Mouse (Mus musculus): ENCODE data around the gene Afm.

The Afm gene

DNA sequence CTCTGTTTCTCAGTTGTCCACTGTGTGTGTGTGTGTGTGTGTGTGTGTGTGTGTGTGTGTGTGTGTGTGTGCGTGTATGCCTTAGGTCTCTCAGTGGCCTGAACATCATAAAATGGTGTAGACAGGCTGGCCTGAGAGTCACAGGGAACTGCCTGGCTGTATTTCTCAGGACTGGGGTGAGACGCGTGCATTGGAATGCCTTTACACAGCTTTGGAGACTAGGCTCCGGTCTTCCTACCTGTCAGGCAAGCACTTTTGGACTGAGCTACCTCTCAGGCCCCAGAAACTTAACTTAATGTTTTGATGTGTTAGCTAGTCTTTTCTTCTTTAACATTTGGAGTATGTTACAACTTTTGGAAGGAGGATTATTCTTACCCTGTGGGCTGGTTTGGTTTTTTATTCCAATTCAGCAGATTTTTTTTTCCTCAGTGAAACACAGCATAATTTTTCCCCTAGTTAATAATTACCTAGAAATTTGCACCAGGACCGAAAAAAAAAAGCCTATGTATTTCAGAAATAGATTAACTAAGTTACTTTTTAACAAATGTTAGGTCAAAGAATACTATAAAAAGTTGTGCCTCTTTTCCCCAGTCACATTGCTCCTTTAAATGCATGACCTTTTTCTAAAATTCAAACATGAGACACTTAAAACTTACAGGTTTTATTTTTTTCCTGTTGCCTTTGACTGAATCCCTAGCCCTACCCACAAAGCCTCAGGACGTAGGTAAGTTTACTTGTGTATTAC is at the start of gene Afm:
Gene Afm, plus strand, starts transcription at position 577 of the 745 bp plus-strand sequence.
- DNase-seq (ENCODE audit: low spot score in 2 of 2): no peak

DNA sequence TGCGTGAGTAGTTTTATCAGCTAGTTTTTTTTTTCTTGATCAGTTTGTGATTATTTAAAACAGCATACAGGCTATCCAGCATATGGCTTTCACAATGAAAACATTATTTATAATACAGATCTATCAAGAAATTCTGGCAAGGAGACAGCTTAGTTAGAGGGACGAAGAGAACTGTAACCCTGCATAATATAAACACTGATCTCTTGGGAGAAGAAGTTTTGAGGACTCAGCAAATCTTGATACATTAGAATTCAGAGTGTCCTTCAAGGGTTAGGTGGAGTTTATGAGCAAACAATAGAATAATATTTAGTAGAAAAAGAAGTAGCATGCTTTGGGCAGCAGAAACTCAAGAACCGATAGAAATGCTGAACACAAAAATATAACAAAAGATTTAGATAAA is 47.9 kb upstream of the Afm start:
- DNase-seq (ENCODE audit: low spot score in 2 of 2): no peak

- DNase-seq (ENCODE audit: low spot score in 2 of 2): no peak
These were observed 44.8 kb upstream of the Afm start for GRCm38 (mm10) chr5:90473902-90474301.

DNA sequence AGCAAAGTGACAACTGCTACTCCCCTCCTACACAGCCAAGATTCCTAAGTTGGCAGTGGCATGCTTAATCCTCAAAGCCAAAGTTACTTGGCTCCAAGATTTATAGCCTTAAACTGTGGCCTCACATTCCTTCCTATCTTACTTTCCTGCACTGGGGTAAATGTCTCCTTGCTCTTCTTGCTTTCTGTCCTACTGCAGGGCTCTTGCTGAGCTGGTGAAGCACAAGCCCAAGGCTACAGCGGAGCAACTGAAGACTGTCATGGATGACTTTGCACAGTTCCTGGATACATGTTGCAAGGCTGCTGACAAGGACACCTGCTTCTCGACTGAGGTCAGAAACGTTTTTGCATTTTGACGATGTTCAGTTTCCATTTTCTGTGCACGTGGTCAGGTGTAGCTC is 44.4 kb upstream of the Afm start:
- DNase-seq (ENCODE audit: low spot score in 2 of 2): no peak

GRCm38 (mm10) chr5:90476741-90477140 is 42.0 kb upstream of the Afm start:
- no peak for DNase-seq (ENCODE audit: low spot score in 2 of 2)

GRCm38 (mm10) chr5:90477308-90478140 is 41.2 kb upstream of the Afm start:
- DNase-seq (ENCODE audit: low spot score in 2 of 2): no peak

GRCm38 (mm10) chr5:90478886-90479285 is 39.8 kb upstream of the Afm start:
- no peak for DNase-seq (ENCODE audit: low spot score in 2 of 2)

GRCm38 (mm10) chr5:90485597-90485996 is 33.1 kb upstream of the Afm start:
- no peak for DNase-seq (ENCODE audit: low spot score in 2 of 2)

- DNase-seq (ENCODE audit: low spot score in 2 of 2): no peak
These were observed 30.4 kb upstream of the Afm start for GRCm38 (mm10) chr5:90488323-90488722.

DNA sequence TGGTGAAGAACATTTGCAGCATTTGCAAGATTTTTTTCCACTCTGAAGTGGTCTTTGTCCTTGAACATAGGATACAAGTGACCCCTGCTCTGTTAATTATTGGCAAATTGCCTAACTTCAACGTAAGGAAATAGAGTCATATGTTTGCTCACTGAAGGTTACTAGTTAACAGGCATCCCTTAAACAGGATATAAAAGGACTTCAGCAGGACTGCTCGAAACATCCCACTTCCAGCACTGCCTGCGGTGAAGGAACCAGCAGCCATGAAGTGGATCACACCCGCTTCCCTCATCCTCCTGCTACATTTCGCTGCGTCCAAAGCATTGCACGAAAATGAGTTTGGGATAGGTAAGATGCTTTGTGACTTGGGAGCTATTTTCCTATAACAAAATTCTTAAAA is 28.2 kb upstream of the Afm start, which contains the start of gene Afp:
Gene Afp, plus strand, starts transcription at position 220 of the 400 bp plus-strand sequence.
- DNase-seq (ENCODE audit: low spot score in 2 of 2): no peak

DNA sequence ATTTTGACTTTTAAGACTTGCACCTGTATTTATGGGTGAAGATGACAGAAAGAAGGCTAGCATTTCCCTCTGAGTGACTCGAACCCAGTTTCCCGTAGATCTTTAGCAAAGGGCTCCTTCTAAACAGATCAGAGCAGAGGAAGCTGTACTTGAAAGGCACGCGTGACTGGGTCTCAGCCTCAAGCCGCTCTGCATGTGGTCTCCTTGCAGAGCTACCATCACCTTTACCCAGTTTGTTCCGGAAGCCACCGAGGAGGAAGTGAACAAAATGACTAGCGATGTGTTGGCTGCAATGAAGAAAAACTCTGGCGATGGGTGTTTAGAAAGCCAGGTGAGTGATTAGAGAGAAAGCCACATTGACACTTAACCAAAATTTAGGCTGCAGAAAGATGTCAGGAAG is 26.3 kb upstream of the Afm start:
- no peak for DNase-seq (ENCODE audit: low spot score in 2 of 2)

DNA sequence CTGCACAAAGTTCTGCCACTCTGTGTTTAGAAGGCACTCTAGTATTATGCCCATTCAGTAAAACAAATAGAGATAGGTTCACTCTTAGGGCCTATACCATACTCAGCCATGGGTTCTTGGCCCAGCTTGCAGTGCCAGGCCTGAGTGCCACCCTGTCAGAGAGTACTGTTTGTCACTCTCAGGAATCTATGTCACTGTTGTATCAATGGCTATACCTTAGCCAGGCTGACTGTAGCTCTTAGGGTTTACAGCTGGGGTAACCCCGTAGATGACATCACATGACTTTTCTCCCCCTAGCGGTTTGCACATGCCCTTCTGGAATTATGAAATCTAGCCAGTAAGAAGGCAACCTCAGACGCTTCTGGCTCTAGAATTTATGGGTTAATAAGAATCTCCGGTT is 24.4 kb upstream of the Afm start:
- DNase-seq (ENCODE audit: low spot score in 2 of 2): no peak

- peak in 1 of 2 experiments; percentile 13 for DNase-seq (ENCODE audit: low spot score in 2 of 2)
These were observed 19.2 kb upstream of the Afm start for GRCm38 (mm10) chr5:90499509-90499908.

DNA sequence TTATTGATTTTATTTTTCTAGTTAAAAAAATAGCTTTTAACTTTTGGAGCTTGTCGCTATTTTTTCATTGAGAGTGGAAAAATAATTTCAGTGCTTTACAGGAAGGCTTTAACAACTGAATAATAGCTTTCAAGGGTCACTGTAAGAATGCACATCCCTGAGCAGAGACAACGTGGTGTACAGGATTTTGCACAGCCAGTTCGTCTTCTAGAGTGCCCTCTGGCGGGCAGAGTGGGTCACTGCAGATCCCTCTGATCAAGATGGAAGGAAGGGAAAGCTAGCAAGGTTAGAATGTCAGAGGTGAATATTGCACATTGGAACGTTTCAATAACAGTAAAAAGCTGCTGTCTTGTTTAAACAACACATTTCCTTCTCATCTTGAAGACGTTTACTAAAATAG is 18.0 kb upstream of the Afm start:
- DNase-seq (ENCODE audit: low spot score in 2 of 2): peak in 1 of 2 experiments; percentile 82

- DNase-seq (ENCODE audit: low spot score in 2 of 2): no peak
These were observed 17.0 kb upstream of the Afm start for GRCm38 (mm10) chr5:90501752-90502151.

DNA sequence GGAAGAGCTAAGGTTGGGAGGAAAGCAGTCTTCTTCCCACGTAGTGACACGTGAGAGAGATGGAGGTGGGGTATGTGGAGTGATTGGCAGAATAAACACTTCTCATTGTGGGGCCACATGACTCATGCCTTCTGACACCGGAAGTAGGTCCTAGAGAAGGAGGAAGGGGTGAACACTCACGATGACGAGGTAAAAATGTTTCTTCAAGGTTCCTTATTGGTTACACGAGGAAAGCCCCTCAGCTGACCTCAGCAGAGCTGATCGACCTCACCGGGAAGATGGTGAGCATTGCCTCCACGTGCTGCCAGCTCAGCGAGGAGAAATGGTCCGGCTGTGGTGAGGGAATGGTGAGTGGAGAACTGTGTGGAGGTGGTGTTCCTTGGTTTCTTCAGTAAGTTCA is 14.0 kb upstream of the Afm start:
- DNase-seq (ENCODE audit: low spot score in 2 of 2): no peak

DNA sequence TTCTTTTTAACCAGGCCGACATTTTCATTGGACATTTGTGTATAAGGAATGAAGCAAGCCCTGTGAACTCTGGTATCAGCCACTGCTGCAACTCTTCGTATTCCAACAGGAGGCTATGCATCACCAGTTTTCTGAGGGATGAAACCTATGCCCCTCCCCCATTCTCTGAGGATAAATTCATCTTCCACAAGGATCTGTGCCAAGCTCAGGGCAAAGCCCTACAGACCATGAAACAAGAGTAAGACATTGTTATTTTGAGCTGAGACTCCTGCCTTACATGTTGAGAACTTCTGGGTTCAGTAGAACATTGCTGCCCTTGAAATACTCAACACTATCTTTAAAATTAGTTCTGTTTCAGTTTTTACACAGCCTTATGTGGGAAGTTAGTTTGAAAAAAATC is 12.2 kb upstream of the Afm start:
- no peak for DNase-seq (ENCODE audit: low spot score in 2 of 2)

GRCm38 (mm10) chr5:90507411-90507949 is 11.3 kb upstream of the Afm start:
- DNase-seq (ENCODE audit: low spot score in 2 of 2): no peak

GRCm38 (mm10) chr5:90509828-90510592 is 8.7 kb upstream of the Afm start:
- DNase-seq (ENCODE audit: low spot score in 2 of 2): no peak

- DNase-seq (ENCODE audit: low spot score in 2 of 2): no peak
These were observed 6.3 kb upstream of the Afm start for GRCm38 (mm10) chr5:90512288-90512955.

- no peak for DNase-seq (ENCODE audit: low spot score in 2 of 2)
These were observed 3.2 kb upstream of the Afm start for GRCm38 (mm10) chr5:90515561-90515960.
